Mouse (Mus musculus) limb, embryonic 12.5 days (tissue): ENCODE results near the gene Rab1b. TPM values are rescaled to one million over a fixed set of nuclear protein-coding genes. Genes with fewer than 3 reads are reported as not detected.

Source experiments
- polyA plus RNA-seq: library from polyadenylated mRNA; unstranded; fragments of >200 nt; fragmentation: Nextera tagmentation; extraction: Ambion mirVana; gene quantifications from 2 replicates; pipeline ENCODE4 v1.2.1, GENCODE M21; 2016

Gene Rab1b
- polyA plus RNA-seq, 1 experiment from 2014 or later = 239 TPM

Other genes with a start within 250 kb of the Rab1b start
- 9.0 and 9.1 TPM in 2 replicates for gene Actn3, start 229.2 kb downstream of the Rab1b start, polyA plus RNA-seq
- gene Zdhhc24, start 228.4 kb downstream of the Rab1b start, polyA plus RNA-seq = 9.5 and 10.7 TPM in 2 replicates
- 5.1 and 6.5 TPM in 2 replicates for gene Bbs1, start 200.4 kb downstream of the Rab1b start, polyA plus RNA-seq
- gene Dpp3, start 178.8 kb downstream of the Rab1b start, polyA plus RNA-seq = 148 and 152 TPM in 2 replicates
- gene Peli3, start 163.9 kb downstream of the Rab1b start, polyA plus RNA-seq = 3.4 and 4.5 TPM in 2 replicates
- 153 and 154 TPM in 2 replicates for gene Mrpl11, start 144.9 kb downstream of the Rab1b start, polyA plus RNA-seq
- not detected in 2 replicates for gene Npas4, start 116.8 kb downstream of the Rab1b start, polyA plus RNA-seq
- 4.9 and 5.7 TPM in 2 replicates for gene Slc29a2, start 83.2 kb downstream of the Rab1b start, polyA plus RNA-seq
- 42.3 and 44.8 TPM in 2 replicates for gene B4gat1, start 68.2 kb downstream of the Rab1b start, polyA plus RNA-seq
- 2.4 and 4.1 TPM in 2 replicates for gene AC124502.3, start 68.2 kb downstream of the Rab1b start, polyA plus RNA-seq
- 48.3 and 49.5 TPM in 2 replicates for gene Brms1, start 65.7 kb downstream of the Rab1b start, polyA plus RNA-seq
- 2.4 and 2.5 TPM in 2 replicates for gene Rin1, start 56.6 kb downstream of the Rab1b start, polyA plus RNA-seq
- gene Cd248, start 39.0 kb downstream of the Rab1b start, polyA plus RNA-seq = 30.6 and 38.1 TPM in 2 replicates
- 2.3 and 2.8 TPM in 2 replicates for gene Tmem151a, start 21.5 kb downstream of the Rab1b start, polyA plus RNA-seq
- gene Yif1a, start 18.5 kb downstream of the Rab1b start, polyA plus RNA-seq = 60.7 and 69.4 TPM in 2 replicates
- 43.0 and 46.3 TPM in 2 replicates for gene Cnih2, start 8.6 kb downstream of the Rab1b start, polyA plus RNA-seq
- gene Klc2, start 11.5 kb upstream of the Rab1b start, polyA plus RNA-seq = 28.1 and 32.1 TPM in 2 replicates
- gene Pacs1, start 166.0 kb upstream of the Rab1b start, polyA plus RNA-seq = 25.9 and 32.2 TPM in 2 replicates
- 380 and 389 TPM in 2 replicates for gene Sf3b2, start 188.4 kb upstream of the Rab1b start, polyA plus RNA-seq
- gene Gal3st3, start 191.3 kb upstream of the Rab1b start, polyA plus RNA-seq = 6.1 and 6.7 TPM in 2 replicates
- gene Catsper1, start 228.7 kb upstream of the Rab1b start, polyA plus RNA-seq = not detected in 2 replicates
- gene Cst6, start 242.5 kb upstream of the Rab1b start, polyA plus RNA-seq = 1.4 and 1.9 TPM in 2 replicates